Mouse (Mus musculus): ENCODE measurements around the gene Tmsb15b2. TPM values are rescaled to one million over a fixed set of nuclear protein-coding genes. Genes with fewer than 3 reads are reported as not detected.

Gene Tmsb15b2
- polyA plus RNA-seq, 1 experiment, result not detected

GRCm38 (mm10) chrX:136937985-136938384 is 37.3 kb downstream of the Tmsb15b2 start:
- Histone ChIP-seq H3K4me1 (ENCODE audit: control insufficient read depth, insufficient read depth, insufficient read length) (no peaks in the 10 kb centered on the region), H3K4me3 (ENCODE audit: extremely low read depth, insufficient read depth, insufficient read length) (no peak overlapping the region), H3K27ac (ENCODE audit: insufficient read depth, low read length) (no peak overlapping the region), H3K27me3 (ENCODE audit: control insufficient read depth, insufficient read depth, low read length) (no peaks in the 10 kb centered on the region), H3K36me3 (ENCODE audit: control insufficient read depth, insufficient read depth, low read length) (no peaks in the 10 kb centered on the region)
- DNase-seq (ENCODE audit: low read depth in 1 of 2, low spot score in 2 of 2), result no peak
- no peak for TF ChIP-seq CTCF (IDR thresholded peaks at IDR 0.05; ENCODE audit: extremely low read depth, insufficient read depth, insufficient read length, insufficient replicate concordance)
- no peak for TF ChIP-seq POLR2A (IDR thresholded peaks at IDR 0.05; ENCODE audit: low read depth, low read length)
- WGBS, result 42% methylated on average over 3 of the region's 3 CpGs

- no peaks in the 10 kb centered on the region for H3K4me1 ChIP-seq (ENCODE audit: control insufficient read depth, insufficient read depth, insufficient read length)
- no peak within 1 kb of the TSS for H3K4me3 ChIP-seq (ENCODE audit: extremely low read depth, insufficient read depth, insufficient read length)
- no peaks in the 10 kb centered on the region for H3K27me3 ChIP-seq (ENCODE audit: control insufficient read depth, insufficient read depth, low read length)
- 88% methylated on average over 14 of the region's 14 CpGs for WGBS
- H3K27ac ChIP-seq (ENCODE audit: insufficient read depth, low read length), result no peak within 1 kb of the TSS
- DNase-seq (ENCODE audit: low read depth in 1 of 2, low spot score in 2 of 2), result no peak
- H3K36me3 ChIP-seq (ENCODE audit: control insufficient read depth, insufficient read depth, low read length), result no peaks in the 10 kb centered on the region
- no peak for TF ChIP-seq CTCF (IDR thresholded peaks at IDR 0.05; ENCODE audit: extremely low read depth, insufficient read depth, insufficient read length, insufficient replicate concordance)
- no peak for TF ChIP-seq POLR2A (IDR thresholded peaks at IDR 0.05; ENCODE audit: low read depth, low read length)
Measured at GRCm38 (mm10) chrX:136927031-136927430, 48.3 kb downstream of the Tmsb15b2 start, which contains the start of gene H2bfm. H2bfm (plus strand) TSS chrX:136927325.

GRCm38 (mm10) chrX:136925863-136926262 is 49.4 kb downstream of the Tmsb15b2 start:
- H3K36me3 ChIP-seq (ENCODE audit: control insufficient read depth, insufficient read depth, low read length), result no peaks in the 10 kb centered on the region
- no peak overlapping the region for H3K27ac ChIP-seq (ENCODE audit: insufficient read depth, low read length)
- DNase-seq (ENCODE audit: low read depth in 1 of 2, low spot score in 2 of 2), result no peak
- H3K4me3 ChIP-seq (ENCODE audit: extremely low read depth, insufficient read depth, insufficient read length), result no peak overlapping the region
- no peaks in the 10 kb centered on the region for H3K27me3 ChIP-seq (ENCODE audit: control insufficient read depth, insufficient read depth, low read length)
- TF ChIP-seq CTCF (IDR thresholded peaks at IDR 0.05; ENCODE audit: extremely low read depth, insufficient read depth, insufficient read length, insufficient replicate concordance), result no peak
- TF ChIP-seq POLR2A (IDR thresholded peaks at IDR 0.05; ENCODE audit: low read depth, low read length), result no peak
- no peaks in the 10 kb centered on the region for H3K4me1 ChIP-seq (ENCODE audit: control insufficient read depth, insufficient read depth, insufficient read length)

Other genes starting within 250 kb of the Tmsb15b2 start
- gene Morf4l2, start 231.8 kb downstream of the Tmsb15b2 start, polyA plus RNA-seq (2012; rRNA removed), result 10.9 and 13.4 TPM in 2 replicates
- not detected in 2 replicates for gene Glra4, start 195.4 kb downstream of the Tmsb15b2 start, polyA plus RNA-seq (2012; rRNA removed)
- 2.4 and 2.5 TPM in 2 replicates for gene Plp1, start 152.8 kb downstream of the Tmsb15b2 start, polyA plus RNA-seq (2012; rRNA removed)
- not detected in 2 replicates for gene Rab9b, start 106.7 kb downstream of the Tmsb15b2 start, polyA plus RNA-seq (2012; rRNA removed)
- not detected in 2 replicates for gene H2bfm, start 48.2 kb downstream of the Tmsb15b2 start, polyA plus RNA-seq (2012; rRNA removed)
- gene Tmsb15l, start 1.4 kb upstream of the Tmsb15b2 start, polyA plus RNA-seq (2012; rRNA removed), result 0.47 and 0.58 TPM in 2 replicates
- 0.34 and 0.41 TPM in 2 replicates for gene Tmsb15b1, start 1.4 kb upstream of the Tmsb15b2 start, polyA plus RNA-seq (2012; rRNA removed)
- gene Zcchc18, start 17.7 kb upstream of the Tmsb15b2 start, polyA plus RNA-seq (2012; rRNA removed), result 3.0 and 3.5 TPM in 2 replicates
- 29.4 and 29.7 TPM in 2 replicates for gene Slc25a53, start 62.8 kb upstream of the Tmsb15b2 start, polyA plus RNA-seq (2012; rRNA removed)
- 0.41 and 0.54 TPM in 2 replicates for gene Fam199x, start 74.1 kb upstream of the Tmsb15b2 start, polyA plus RNA-seq (2012; rRNA removed)
- not detected in 2 replicates for gene Esx1, start 146.6 kb upstream of the Tmsb15b2 start, polyA plus RNA-seq (2012; rRNA removed)

Data from spleen, adult 2 months (tissue).